Mouse (Mus musculus) embryonic facial prominence, embryonic 14.5 days (tissue): ENCODE measurements around the gene Gne. TPM values are rescaled to one million over a fixed set of nuclear protein-coding genes. Genes with fewer than 3 reads are reported as not detected.

Experiments
- ATAC-seq: fragments of 200-750 bp; cut with Nextera tagmentation; 2 replicates; pipeline ENCODE4 v1.8.0; 2017; ENCODE audit warnings: low read depth, moderate number of reproducible peaks, moderate TSS enrichment
- DNase-seq: peaks from one replicate; pipeline ENCODE4 v3.0.0-alpha.2; 2015; ENCODE audit warnings: low spot score
- H3K27ac ChIP-seq: fragments of 300-500 bp; sonication (generic); replicated peaks from 2 replicates; pipeline ENCODE4 v1.5.1; 2014; ENCODE audit warnings: low read depth, mild to moderate bottlenecking, low read length, moderate library complexity
- H3K27me3 ChIP-seq: fragments of 300-500 bp; sonication (generic); replicated peaks from 2 replicates; pipeline ENCODE4 v1.6.1; 2014; ENCODE audit warnings: low read length; ENCODE audit not compliant: control insufficient read depth, insufficient read depth
- H3K36me3 ChIP-seq: fragments of 300-500 bp; sonication (generic); 2 replicates; pipeline ENCODE4 v1.6.1; 2014; ENCODE audit warnings: low read length, mixed read lengths; ENCODE audit not compliant: control insufficient read depth, insufficient read depth
- H3K4me1 ChIP-seq: fragments of 300-500 bp; sonication (generic); 2 replicates; pipeline ENCODE4 v1.6.1; 2014; ENCODE audit warnings: antibody characterized with exemption, low read length; ENCODE audit not compliant: control insufficient read depth, insufficient read depth
- H3K4me2 ChIP-seq: fragments of 300-500 bp; sonication (generic); 2 replicates; pipeline ENCODE4 v1.6.1; 2014; ENCODE audit warnings: low read depth, mild to moderate bottlenecking, low read length, moderate library complexity, mixed read lengths
- H3K4me3 ChIP-seq: fragments of 300-500 bp; sonication (generic); 2 replicates; pipeline ENCODE4 v1.5.1; 2014; ENCODE audit warnings: low read depth, mild to moderate bottlenecking, low read length
- H3K9ac ChIP-seq: fragments of 300-500 bp; sonication (generic); 2 replicates; pipeline ENCODE4 v1.6.1; 2014; ENCODE audit warnings: low read depth, mild to moderate bottlenecking, low read length, moderate library complexity, mixed read lengths
- H3K9me3 ChIP-seq: fragments of 300-500 bp; sonication (generic); 2 replicates; pipeline ENCODE4 v1.6.1; 2016; ENCODE audit warnings: low read length; ENCODE audit not compliant: control insufficient read depth
- WGBS: fragments of 180-500 bp; shearing (Covaris S2); extraction: QIAGEN DNeasy Blood & Tissue Kit; methylation state at CpG from one replicate; pipeline ENCODE4 v1.1.7; 2014; 5-methylcytosine and 5-hydroxymethylcytosine counted together
- polyA plus RNA-seq: library from polyadenylated mRNA; unstranded; fragments of >200 nt; fragmentation: Nextera tagmentation; extraction: Ambion mirVana; gene quantifications from 2 replicates; pipeline ENCODE4 v1.2.1, GENCODE M21; 2014

Gne gene
- polyA plus RNA-seq, 1 experiment from 2014 or later = 29.0 TPM

- peaks cover 23% of the 10 kb centered on the region for H3K4me1 ChIP-seq
Observed at GRCm38 (mm10) chr4:44107339-44107738, 23.4 kb upstream of the Gne start.

GRCm38 (mm10) chr4:44106297-44106821, 22.4 kb upstream of the Gne start:
- Histone ChIP-seq H3K4me2 (peak overlapping the region; percentile 49), H3K27me3 (no peaks in the 10 kb centered on the region), H3K27ac (peak overlapping the region; percentile 35; the same call in 1 of the 2 replicates), H3K9ac (peak overlapping the region; percentile 45; the same call in 1 of the 2 replicates), H3K4me1 (peaks cover 23% of the 10 kb centered on the region), H3K36me3 (no peaks in the 10 kb centered on the region), H3K9me3 (no peaks in the 10 kb centered on the region), H3K4me3 (peak overlapping the region; percentile 33)
- WGBS = 20% methylated on average over 18 of the region's 18 CpGs
- ATAC-seq (peak; percentile 69), DNase-seq (peak; percentile 86)

More at GRCm38 (mm10) chr4:44107339-44107738, 23.4 kb upstream of the Gne start:
- Histone ChIP-seq H3K27ac (peak overlapping the region; percentile 35; the same call in 1 of the 2 replicates), H3K9me3 (no peaks in the 10 kb centered on the region), H3K36me3 (no peaks in the 10 kb centered on the region), H3K4me3 (no peak overlapping the region), H3K27me3 (no peaks in the 10 kb centered on the region), H3K4me2 (peak overlapping the region; percentile 49; the same call in 1 of the 2 replicates), H3K9ac (no peak overlapping the region)
- ATAC-seq (0 out of 2 replicates have a peak, but pooled peaks have one; percentile 10), DNase-seq (peak; percentile 51)
- WGBS = 27% methylated on average over 6 of the region's 6 CpGs

- Histone ChIP-seq H3K27ac (no peak overlapping the region), H3K4me3 (no peak overlapping the region), H3K4me2 (no peak overlapping the region), H3K9me3 (no peaks in the 10 kb centered on the region), H3K4me1 (peaks cover 23% of the 10 kb centered on the region), H3K9ac (no peak overlapping the region), H3K36me3 (no peaks in the 10 kb centered on the region), H3K27me3 (no peaks in the 10 kb centered on the region)
- DNase-seq (peak; percentile 56), ATAC-seq (no peak)
- WGBS = 24% methylated on average over 8 of the region's 8 CpGs
Observed at GRCm38 (mm10) chr4:44104195-44104917, 20.4 kb upstream of the Gne start.

GRCm38 (mm10) chr4:44103620-44104019, 19.6 kb upstream of the Gne start:
- Histone ChIP-seq H3K4me2 (no peak overlapping the region), H3K27ac (peak overlapping the region; percentile 28; the same call in 1 of the 2 replicates), H3K4me3 (no peak overlapping the region), H3K4me1 (peaks cover 23% of the 10 kb centered on the region), H3K27me3 (no peaks in the 10 kb centered on the region), H3K9me3 (no peaks in the 10 kb centered on the region), H3K9ac (no peak overlapping the region), H3K36me3 (no peaks in the 10 kb centered on the region)
- DNase-seq (peak; percentile 36), ATAC-seq (no peak)
- WGBS = 80% methylated on average over 8 of the region's 8 CpGs

GRCm38 (mm10) chr4:44097576-44098335, 13.8 kb upstream of the Gne start:
- 31% methylated on average over 11 of the region's 11 CpGs for WGBS
- 0 out of 2 replicates have a peak overlapping the region, but pooled peaks have one; percentile 6 for H3K27ac ChIP-seq
- H3K4me2 ChIP-seq = no peak overlapping the region
- peak; percentile 60 for DNase-seq
- peak; percentile 47; the same call in 1 of the 2 replicates for ATAC-seq
- H3K9ac ChIP-seq = no peak overlapping the region
- peaks cover 11% of the 10 kb centered on the region; the same call in 1 of the 2 replicates for H3K4me1 ChIP-seq
- H3K36me3 ChIP-seq = no peaks in the 10 kb centered on the region
- H3K9me3 ChIP-seq = no peaks in the 10 kb centered on the region
- no peaks in the 10 kb centered on the region for H3K27me3 ChIP-seq
- no peak overlapping the region for H3K4me3 ChIP-seq

GRCm38 (mm10) chr4:44094475-44094874, 10.5 kb upstream of the Gne start:
- H3K4me2 ChIP-seq = no peak overlapping the region
- no peaks in the 10 kb centered on the region for H3K9me3 ChIP-seq
- ATAC-seq (no peak), DNase-seq (no peak)
- peaks cover 11% of the 10 kb centered on the region; the same call in 1 of the 2 replicates for H3K4me1 ChIP-seq
- no peak overlapping the region for H3K4me3 ChIP-seq
- WGBS = 91% methylated on average over 4 of the region's 4 CpGs
- H3K9ac ChIP-seq = no peak overlapping the region
- H3K27me3 ChIP-seq = no peaks in the 10 kb centered on the region
- no peaks in the 10 kb centered on the region for H3K36me3 ChIP-seq
- H3K27ac ChIP-seq = no peak overlapping the region

- no peak for ATAC-seq
- Histone ChIP-seq H3K27me3 (no peaks in the 10 kb centered on the region), H3K9me3 (no peaks in the 10 kb centered on the region), H3K4me3 (no peak overlapping the region), H3K4me2 (no peak overlapping the region), H3K4me1 (no peaks in the 10 kb centered on the region), H3K9ac (no peak overlapping the region), H3K27ac (no peak overlapping the region), H3K36me3 (no peaks in the 10 kb centered on the region)
- DNase-seq = no peak
- 75% methylated on average over 11 of the region's 11 CpGs for WGBS
Observed at GRCm38 (mm10) chr4:44092359-44092758, 8.4 kb upstream of the Gne start.

- H3K9me3 ChIP-seq = no peaks in the 10 kb centered on the region
- ATAC-seq (no peak), DNase-seq (no peak)
- H3K4me3 ChIP-seq = no peak overlapping the region
- H3K4me2 ChIP-seq = no peak overlapping the region
- 88% methylated on average over 3 of the region's 3 CpGs for WGBS
- no peaks in the 10 kb centered on the region for H3K36me3 ChIP-seq
- no peaks in the 10 kb centered on the region for H3K27me3 ChIP-seq
- no peak overlapping the region for H3K9ac ChIP-seq
- H3K4me1 ChIP-seq = peaks cover 3% of the 10 kb centered on the region; the same call in 1 of the 2 replicates
- no peak overlapping the region for H3K27ac ChIP-seq
Observed at GRCm38 (mm10) chr4:44085566-44085965, 1.6 kb upstream of the Gne start.
